Mouse (Mus musculus): ENCODE data around the gene Ldhc.
"Not testable (repeated sequence)": the region's sequence is repeated elsewhere in the genome, so short reads cannot be mapped to it uniquely, and the experiment has no call there.

The Ldhc gene

GRCm38 (mm10) chr7:46860996-46861395 is at the start of gene Ldhc:
Gene Ldhc, plus strand, starts transcription at chr7:46861203.
- no peak for DNase-seq (ENCODE audit: low read depth, low spot score)

- DNase-seq (ENCODE audit: low read depth, low spot score), result no peak
These were observed 47.0 kb upstream of the Ldhc start for GRCm38 (mm10) chr7:46814012-46814411.

GRCm38 (mm10) chr7:46820876-46821632 is 39.9 kb upstream of the Ldhc start:
- not testable (repeated sequence) for DNase-seq (ENCODE audit: low read depth, low spot score)

GRCm38 (mm10) chr7:46827046-46827802 is 33.8 kb upstream of the Ldhc start:
- DNase-seq (ENCODE audit: low read depth, low spot score), result no peak

- DNase-seq (ENCODE audit: low read depth, low spot score), result no peak
These were observed 33.2 kb upstream of the Ldhc start for GRCm38 (mm10) chr7:46827803-46828184.

- no peak for DNase-seq (ENCODE audit: low read depth, low spot score)
These were observed 31.1 kb upstream of the Ldhc start for GRCm38 (mm10) chr7:46829911-46830310.

- DNase-seq (ENCODE audit: low read depth, low spot score), result no peak
These were observed 30.0 kb upstream of the Ldhc start for GRCm38 (mm10) chr7:46830799-46831590.

GRCm38 (mm10) chr7:46831693-46832092 is 29.3 kb upstream of the Ldhc start:
- DNase-seq (ENCODE audit: low read depth, low spot score), result no peak

- DNase-seq (ENCODE audit: low read depth, low spot score), result not testable (repeated sequence)
These were observed 28.7 kb upstream of the Ldhc start for GRCm38 (mm10) chr7:46832112-46832810.

GRCm38 (mm10) chr7:46833266-46833665 is 27.7 kb upstream of the Ldhc start:
- peak; percentile 57 for DNase-seq (ENCODE audit: low read depth, low spot score)

- no peak for DNase-seq (ENCODE audit: low read depth, low spot score)
These were observed 27.2 kb upstream of the Ldhc start for GRCm38 (mm10) chr7:46833670-46834255.

- DNase-seq (ENCODE audit: low read depth, low spot score), result no peak
These were observed 25.9 kb upstream of the Ldhc start for GRCm38 (mm10) chr7:46834994-46835610.

- DNase-seq (ENCODE audit: low read depth, low spot score), result no peak
These were observed 24.6 kb upstream of the Ldhc start for GRCm38 (mm10) chr7:46836357-46836756.

GRCm38 (mm10) chr7:46837073-46837472 is 23.9 kb upstream of the Ldhc start:
- DNase-seq (ENCODE audit: low read depth, low spot score), result no peak

- peak; percentile 74 for DNase-seq (ENCODE audit: low read depth, low spot score)
These were observed 22.8 kb upstream of the Ldhc start for GRCm38 (mm10) chr7:46838104-46838671.

GRCm38 (mm10) chr7:46838891-46839302 is 22.1 kb upstream of the Ldhc start:
- DNase-seq (ENCODE audit: low read depth, low spot score), result peak; percentile 97

- no peak for DNase-seq (ENCODE audit: low read depth, low spot score)
These were observed 21.6 kb upstream of the Ldhc start for GRCm38 (mm10) chr7:46839446-46839845.

GRCm38 (mm10) chr7:46839861-46840260 is 21.1 kb upstream of the Ldhc start:
- no peak for DNase-seq (ENCODE audit: low read depth, low spot score)

GRCm38 (mm10) chr7:46840326-46840725 is 20.7 kb upstream of the Ldhc start:
- DNase-seq (ENCODE audit: low read depth, low spot score), result no peak

GRCm38 (mm10) chr7:46840787-46841525 is 20.0 kb upstream of the Ldhc start, which contains the start of gene Ldha:
Gene Ldha, plus strand, starts transcription at chr7:46841475.
- no peak for DNase-seq (ENCODE audit: low read depth, low spot score)
